Mouse (Mus musculus): ENCODE results near the gene Mapk3. TPM values are rescaled to one million over a fixed set of nuclear protein-coding genes. Genes with fewer than 3 reads are reported as not detected.

The Mapk3 gene
- total and polyA plus RNA-seq, 3 experiments, result 5.2 to 45.1 TPM; not detected in 1

GRCm38 (mm10) chr7:126760956-126761355, 1.6 kb downstream of the Mapk3 start:
- Histone ChIP-seq H3K79me2 (ENCODE audit: control insufficient read depth, insufficient read depth, low read length, poor library complexity) (no peaks in the 10 kb centered on the region; the same call in 1 of the 2 replicates), H3K4me1 (ENCODE audit: control insufficient read depth in 1 of 2, insufficient read depth in 2 of 2, low read length in 2 of 2) (peaks cover 0 to 9% of the 10 kb centered on the region in 2 experiments; a peak in 3 of 4 replicates), H3K27me3 (ENCODE audit: control insufficient read depth in 1 of 2, insufficient read depth in 2 of 2, low read length in 2 of 2) (no peaks in the 10 kb centered on the region), H3K36me3 (ENCODE audit: control insufficient read depth in 1 of 2, insufficient read depth in 2 of 2, low read length in 2 of 2) (peaks cover 0 to 2% of the 10 kb centered on the region in 2 experiments; a peak in 2 of 4 replicates), H3K9ac (ENCODE audit: control insufficient read depth, low read depth, low read length, poor library complexity, severe bottlenecking) (no peak overlapping the region), H3K27ac (ENCODE audit: control insufficient read depth, low read depth, low read length) (no peak overlapping the region), H3K4me3 (ENCODE audit: control insufficient read depth in 1 of 2, insufficient read depth in 1 of 2, low read depth in 2 of 2, low read length in 2 of 2) (no peak overlapping the region), H3K9me3 (replicated peaks; ENCODE audit: insufficient read depth, low read length) (no peaks in the 10 kb centered on the region)
- no peak for TF ChIP-seq POLR2AphosphoS2 (IDR thresholded peaks at IDR 0.05; ENCODE audit: low read length)
- no peak for DNase-seq (ENCODE audit: low read depth, low spot score)

- Histone ChIP-seq H3K27me3 (ENCODE audit: control insufficient read depth in 1 of 2, insufficient read depth in 2 of 2, low read length in 2 of 2) (no peaks in the 10 kb centered on the region), H3K36me3 (ENCODE audit: control insufficient read depth in 1 of 2, insufficient read depth in 2 of 2, low read length in 2 of 2) (peaks cover 0 to 2% of the 10 kb centered on the region in 2 experiments; a peak in 2 of 4 replicates), H3K9me3 (replicated peaks; ENCODE audit: insufficient read depth, low read length) (no peaks in the 10 kb centered on the region), H3K4me1 (ENCODE audit: control insufficient read depth in 1 of 2, insufficient read depth in 2 of 2, low read length in 2 of 2) (peaks cover 0 to 9% of the 10 kb centered on the region in 2 experiments; a peak in 3 of 4 replicates), H3K27ac (ENCODE audit: control insufficient read depth, low read depth, low read length) (no peak overlapping the region), H3K4me3 (ENCODE audit: control insufficient read depth in 1 of 2, insufficient read depth in 1 of 2, low read depth in 2 of 2, low read length in 2 of 2) (no peak overlapping the region), H3K79me2 (ENCODE audit: control insufficient read depth, insufficient read depth, low read length, poor library complexity) (no peaks in the 10 kb centered on the region; the same call in 1 of the 2 replicates), H3K9ac (ENCODE audit: control insufficient read depth, low read depth, low read length, poor library complexity, severe bottlenecking) (no peak overlapping the region)
- DNase-seq (ENCODE audit: low read depth, low spot score), result no peak
- TF ChIP-seq BHLHE40 (IDR thresholded peaks at IDR 0.05; ENCODE audit: borderline replicate concordance, low read depth, low read length) (no peak), POLR2A (IDR thresholded peaks at IDR 0.05; ENCODE audit: control insufficient read depth in 1 of 2, insufficient read depth in 1 of 2, low read depth in 1 of 2, low read length in 2 of 2, poor library complexity in 1 of 2) (no peak), UBTF (IDR thresholded peaks at IDR 0.05; ENCODE audit: borderline replicate concordance, insufficient read depth, low read depth, low read length) (no peak), MEF2A (IDR thresholded peaks at IDR 0.05; ENCODE audit: extremely low read depth, insufficient replicate concordance, low read depth, low read length, poor library complexity, severe bottlenecking) (no peak), EP300 (IDR thresholded peaks at IDR 0.05; ENCODE audit: low read depth in 1 of 2, low read length in 2 of 2) (no peak), MYB (IDR thresholded peaks at IDR 0.05; ENCODE audit: low read depth, low read length) (no peak), HCFC1 (IDR thresholded peaks at IDR 0.05; ENCODE audit: low read depth, low read length) (no peak), CHD1 (IDR thresholded peaks at IDR 0.05; ENCODE audit: low read depth, low read length) (no peak), ZC3H11A (IDR thresholded peaks at IDR 0.05; ENCODE audit: low read depth, low read length) (no peak), USF1 (IDR thresholded peaks at IDR 0.05; ENCODE audit: low read depth, low read length) (no peak), ELF1 (IDR thresholded peaks at IDR 0.05; ENCODE audit: low read depth, low read length) (no peak), ZNF384 (IDR thresholded peaks at IDR 0.05; ENCODE audit: low read depth, low read length) (no peak), CHD2 (IDR thresholded peaks at IDR 0.05; ENCODE audit: low read length) (no peak), TAL1 (IDR thresholded peaks at IDR 0.05; ENCODE audit: low read length) (no peak)
Observed at GRCm38 (mm10) chr7:126761529-126762067, 2.2 kb downstream of the Mapk3 start.

Data from MEL (cell line).